Mouse (Mus musculus) heart, postnatal 0 days (tissue): ENCODE data around the gene Tmem205. TPM values are rescaled to one million over a fixed set of nuclear protein-coding genes. Genes with fewer than 3 reads are reported as not detected.

ENCODE experiments used
- ATAC-seq: fragments of 200-750 bp; cut with Nextera tagmentation; 2 replicates; pipeline ENCODE4 v1.8.0; 2017; ENCODE audit warnings: low read depth, moderate number of reproducible peaks, moderate library complexity; ENCODE audit not compliant: insufficient read depth
- DNase-seq: peaks from one replicate; pipeline ENCODE4 v3.0.0-alpha.2; 2016; ENCODE audit warnings: low spot score
- H3K27ac ChIP-seq: fragments of 300-500 bp; sonication (generic); 2 replicates; pipeline ENCODE4 v1.5.1; 2014; ENCODE audit warnings: low read depth, mild to moderate bottlenecking
- H3K27me3 ChIP-seq: fragments of 300-500 bp; sonication (generic); 2 replicates; pipeline ENCODE4 v1.6.1; 2014; ENCODE audit warnings: low read length, mixed read lengths; ENCODE audit not compliant: control insufficient read depth, insufficient read depth
- H3K36me3 ChIP-seq: fragments of 300-500 bp; sonication (generic); replicated peaks from 2 replicates; pipeline ENCODE4 v1.6.1; 2014; ENCODE audit warnings: low read length, mixed read lengths; ENCODE audit not compliant: control insufficient read depth, insufficient read depth
- H3K4me1 ChIP-seq: fragments of 300-500 bp; sonication (generic); 2 replicates; pipeline ENCODE4 v1.6.1; 2014; ENCODE audit warnings: antibody characterized with exemption; ENCODE audit not compliant: control insufficient read depth, insufficient read depth
- H3K4me2 ChIP-seq: fragments of 300-500 bp; sonication (generic); 2 replicates; pipeline ENCODE4 v1.6.1; 2014; ENCODE audit warnings: low read depth, mild to moderate bottlenecking, low read length, moderate library complexity
- H3K4me3 ChIP-seq: fragments of 300-500 bp; sonication (generic); 2 replicates; pipeline ENCODE4 v1.5.1; 2014; ENCODE audit warnings: low read depth, low read length
- H3K9ac ChIP-seq: fragments of 300-500 bp; sonication (generic); replicated peaks from 2 replicates; pipeline ENCODE4 v1.6.1; 2014; ENCODE audit warnings: low read depth, low read length, mixed read lengths
- H3K9me3 ChIP-seq: fragments of 300-500 bp; sonication (generic); replicated peaks from 2 replicates; pipeline ENCODE4 v1.6.1; 2016; ENCODE audit warnings: low read length; ENCODE audit not compliant: control insufficient read depth
- CTCF ChIP-seq: IDR thresholded peaks from 2 replicates; pipeline ENCODE4 v1.5.1; 2016; ENCODE audit warnings: antibody characterized with exemption, control low read depth, low read depth
- EP300 ChIP-seq: IDR thresholded peaks from 2 replicates; pipeline ENCODE4 v1.6.1; 2016; ENCODE audit warnings: antibody characterized with exemption, low read depth
- WGBS: fragments of 180-500 bp; shearing (Covaris S2); extraction: QIAGEN DNeasy Blood & Tissue Kit; methylation state at CpG from one replicate; pipeline ENCODE4 v1.1.7; 2014; 5-methylcytosine and 5-hydroxymethylcytosine counted together
- polyA plus RNA-seq: library from polyadenylated mRNA; unstranded; fragments of >200 nt; fragmentation: Nextera tagmentation; extraction: Ambion mirVana; gene quantifications from 2 replicates; pipeline ENCODE4 v1.2.1, GENCODE M21; 2015
- total RNA-seq: library from RNA; depleted of rRNA; stranded (reverse); fragments of >200 nt; gene quantifications from 2 replicates; pipeline ENCODE4 v1.2.3, GENCODE M21; 2014; ENCODE audit warnings: low replicate concordance

Gene Tmem205
- total and polyA plus RNA-seq, 2 experiments from 2014 or later = 44.8 to 53.9 TPM

GRCm38 (mm10) chr9:21936692-21937570, 9.6 kb upstream of the Tmem205 start, which contains the start of gene Plppr2:
Gene Plppr2, plus strand, starts transcription at chr9:21937033.
- WGBS = 3% methylated on average over 39 of the region's 43 CpGs
- no peaks in the 10 kb centered on the region for H3K27me3 ChIP-seq
- H3K9me3 ChIP-seq = no peaks in the 10 kb centered on the region
- H3K27ac ChIP-seq = no peak within 1 kb of the TSS
- no peak for TF ChIP-seq CTCF
- TF ChIP-seq EP300 = no peak
- no peaks in the 10 kb centered on the region for H3K36me3 ChIP-seq
- H3K4me2 ChIP-seq = peak within 1 kb of the TSS; percentile 80
- H3K9ac ChIP-seq = no peak within 1 kb of the TSS; the same call in 1 of the 2 replicates
- H3K4me3 ChIP-seq = peak within 1 kb of the TSS; percentile 54
- peak; percentile 96 for DNase-seq
- ATAC-seq = peak; percentile 98
- H3K4me1 ChIP-seq = no peaks in the 10 kb centered on the region

GRCm38 (mm10) chr9:21935466-21936131, 8.2 kb upstream of the Tmem205 start:
- no peak for ATAC-seq
- Histone ChIP-seq H3K27ac (no peak overlapping the region), H3K4me2 (no peak overlapping the region), H3K4me3 (no peak overlapping the region), H3K9me3 (no peaks in the 10 kb centered on the region), H3K9ac (no peak overlapping the region), H3K27me3 (no peaks in the 10 kb centered on the region), H3K36me3 (no peaks in the 10 kb centered on the region), H3K4me1 (no peaks in the 10 kb centered on the region)
- DNase-seq = no peak
- TF ChIP-seq EP300 (no peak), CTCF (no peak)
- 80% methylated on average over 7 of the region's 7 CpGs for WGBS

DNA sequence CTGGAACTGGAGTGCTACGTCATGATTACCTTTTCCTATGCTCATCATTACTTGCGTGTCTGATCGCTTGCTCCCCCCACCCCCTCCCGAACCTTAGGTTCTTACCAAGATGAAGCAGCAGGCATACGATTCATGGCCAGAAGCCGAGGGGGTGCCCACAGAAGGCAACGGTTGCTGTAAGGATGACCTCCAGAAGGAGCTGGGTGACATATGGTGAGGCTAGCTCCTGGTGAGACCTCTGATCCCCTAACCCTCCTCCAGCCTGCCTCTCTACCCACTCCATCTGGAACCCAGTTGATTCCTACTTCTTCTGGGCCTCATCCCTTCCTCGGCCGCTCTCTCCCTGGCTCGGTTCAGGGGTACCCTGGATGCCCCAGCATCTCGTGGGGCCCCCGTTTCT, 6.7 kb upstream of the Tmem205 start:
- ATAC-seq (no peak), DNase-seq (no peak)
- WGBS = 84% methylated on average over 12 of the region's 12 CpGs
- Histone ChIP-seq H3K9ac (no peak overlapping the region), H3K4me3 (no peak overlapping the region), H3K27ac (no peak overlapping the region), H3K36me3 (no peaks in the 10 kb centered on the region), H3K9me3 (no peaks in the 10 kb centered on the region), H3K4me2 (no peak overlapping the region), H3K4me1 (no peaks in the 10 kb centered on the region), H3K27me3 (no peaks in the 10 kb centered on the region)
- TF ChIP-seq EP300 = no peak
- TF ChIP-seq CTCF = no peak

DNA sequence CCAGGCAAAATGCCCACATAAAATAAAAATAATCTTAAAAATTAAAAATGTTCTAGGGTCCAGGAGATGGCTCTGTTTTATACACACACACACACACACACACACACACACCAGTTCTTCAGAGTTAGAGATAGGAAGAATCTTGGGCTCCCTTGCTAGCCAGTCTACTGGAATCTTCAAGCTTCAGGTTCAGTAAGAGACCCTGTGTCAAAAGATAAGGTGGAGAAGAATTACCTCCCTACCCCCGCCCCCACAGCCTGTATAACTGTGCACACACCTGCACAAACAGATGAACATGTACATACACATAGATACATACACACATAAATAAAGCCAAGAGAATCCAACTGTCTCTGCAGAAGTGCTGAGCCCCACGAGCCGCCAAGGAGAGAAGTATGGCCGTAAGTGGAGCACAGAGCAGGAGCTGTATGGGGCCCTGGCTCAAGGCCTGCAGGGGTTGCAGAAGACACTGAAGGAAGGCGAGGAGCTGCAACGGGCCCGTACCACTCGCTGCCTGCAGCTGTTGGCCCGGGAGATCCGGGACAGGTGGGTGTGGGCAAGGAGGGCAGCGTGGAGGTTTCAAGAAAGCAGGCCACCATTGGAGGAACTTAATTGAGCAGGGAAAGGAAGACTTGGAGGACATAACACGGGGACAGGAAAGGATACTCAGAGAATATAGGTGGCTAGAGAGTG, 5.2 kb upstream of the Tmem205 start:
- Histone ChIP-seq H3K9me3 (no peaks in the 10 kb centered on the region), H3K9ac (no peak overlapping the region), H3K36me3 (no peaks in the 10 kb centered on the region), H3K27me3 (no peaks in the 10 kb centered on the region), H3K27ac (no peak overlapping the region), H3K4me1 (no peaks in the 10 kb centered on the region), H3K4me3 (no peak overlapping the region), H3K4me2 (no peak overlapping the region)
- no peak for DNase-seq
- no peak for TF ChIP-seq EP300
- TF ChIP-seq CTCF = no peak
- no peak for ATAC-seq
- 67% methylated on average over 12 of the region's 12 CpGs for WGBS

DNA sequence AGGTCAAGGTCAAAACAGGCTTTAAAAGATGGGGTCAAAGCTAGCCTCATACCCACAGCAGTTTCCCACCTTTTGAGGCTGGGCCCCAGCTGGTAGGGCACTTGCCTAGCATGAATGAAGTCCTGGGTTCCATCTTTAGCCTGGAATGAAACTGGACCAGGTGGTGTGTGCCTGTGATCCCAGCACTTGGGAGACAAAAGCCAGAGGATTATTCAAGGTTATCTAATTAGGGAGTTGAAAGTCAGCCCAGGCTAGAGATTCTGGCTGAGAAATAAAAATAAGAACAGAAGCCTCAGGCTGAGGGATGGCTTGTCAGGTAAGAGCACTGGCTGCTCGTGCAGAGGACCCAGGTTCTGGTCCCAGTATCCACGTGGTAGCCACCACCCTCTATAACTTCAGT, 4.7 kb upstream of the Tmem205 start:
- DNase-seq (no peak), ATAC-seq (no peak)

More for the DNA sequence above, 4.7 kb upstream of the Tmem205 start:
- Histone ChIP-seq H3K9ac (no peak overlapping the region), H3K4me2 (no peak overlapping the region), H3K9me3 (no peaks in the 10 kb centered on the region), H3K27me3 (no peaks in the 10 kb centered on the region), H3K27ac (no peak overlapping the region), H3K4me1 (no peaks in the 10 kb centered on the region), H3K4me3 (no peak overlapping the region), H3K36me3 (no peaks in the 10 kb centered on the region)
- TF ChIP-seq CTCF (no peak), EP300 (no peak)
- 59% methylated on average over 2 of the region's 2 CpGs for WGBS
